Mouse (Mus musculus): ENCODE results near the gene Svs3a.
"Not testable (repeated sequence)": the region's sequence is repeated elsewhere in the genome, so short reads cannot be mapped to it uniquely, and the experiment has no call there.

The Svs3a gene

DNA sequence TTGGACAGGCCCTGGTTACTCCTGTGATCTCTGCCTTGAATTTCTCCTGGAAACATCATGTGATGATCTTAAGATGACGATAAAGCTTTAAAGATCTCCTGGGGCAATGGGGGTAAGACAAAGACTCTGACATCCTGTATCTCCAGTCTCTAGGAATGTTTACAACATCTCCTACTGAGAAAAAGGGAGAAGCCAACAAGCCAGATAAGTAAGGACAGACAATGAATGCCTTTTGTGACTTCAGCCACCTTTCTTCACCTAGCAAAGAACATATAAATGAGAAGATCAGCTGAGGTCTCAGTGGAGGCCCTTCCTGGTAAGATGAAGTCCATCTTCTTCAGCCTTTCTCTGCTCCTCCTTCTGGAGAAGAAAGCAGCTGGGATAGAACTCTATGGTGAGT, at the start of gene Svs3a:
Gene Svs3a, plus strand, starts transcription at position 301 of the 400 bp plus-strand sequence.
- not testable (repeated sequence) for ATAC-seq (ENCODE audit: insufficient number of reproducible peaks, low FRiP score, low TSS enrichment)

DNA sequence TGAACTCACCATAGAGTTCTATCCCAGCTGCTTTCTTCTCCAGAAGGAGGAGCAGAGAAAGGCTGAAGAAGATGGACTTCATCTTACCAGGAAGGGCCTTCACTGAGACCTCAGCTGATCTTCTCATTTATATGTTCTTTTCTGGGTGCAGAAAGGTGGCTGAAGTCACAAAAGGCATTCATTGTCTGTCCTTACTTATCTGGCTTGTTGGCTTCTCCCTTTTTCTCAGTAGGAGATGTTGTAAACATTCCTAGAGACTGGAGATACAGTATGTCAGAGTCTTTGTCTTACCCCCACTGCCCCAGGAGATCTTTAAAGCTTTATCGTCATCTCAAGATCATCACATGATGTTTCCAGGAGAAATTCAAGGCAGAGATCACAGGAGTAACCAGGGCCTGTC, 32.5 kb upstream of the Svs3a start, which contains the start of gene Svs3b:
Gene Svs3b, minus strand, starts transcription at position 101 of the 400 bp plus-strand sequence.
- not testable (repeated sequence) for ATAC-seq (ENCODE audit: insufficient number of reproducible peaks, low FRiP score, low TSS enrichment)

DNA sequence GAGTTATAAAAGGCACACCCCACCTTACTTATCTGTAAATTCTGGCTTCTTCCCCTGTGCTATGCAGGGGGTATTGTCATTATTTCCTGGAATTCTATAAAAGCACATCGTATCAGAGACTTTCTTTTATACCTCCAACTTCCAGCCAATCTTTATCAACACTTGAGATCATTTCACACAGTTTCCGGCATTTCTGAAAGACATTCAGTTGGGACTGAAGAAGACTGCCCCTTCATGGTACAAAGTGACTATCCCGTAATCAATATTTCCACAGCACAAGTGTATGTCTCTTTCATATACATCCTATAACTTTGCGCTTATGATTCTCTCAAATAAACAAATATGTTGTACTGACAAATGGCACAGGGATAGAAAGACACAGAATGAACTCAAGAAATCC, 10.7 kb upstream of the Svs3a start, which contains the start of gene Svs4:
Gene Svs4, minus strand, starts transcription at position 101 of the 400 bp plus-strand sequence.
- ATAC-seq (ENCODE audit: insufficient number of reproducible peaks, low FRiP score, low TSS enrichment): no peak

DNA sequence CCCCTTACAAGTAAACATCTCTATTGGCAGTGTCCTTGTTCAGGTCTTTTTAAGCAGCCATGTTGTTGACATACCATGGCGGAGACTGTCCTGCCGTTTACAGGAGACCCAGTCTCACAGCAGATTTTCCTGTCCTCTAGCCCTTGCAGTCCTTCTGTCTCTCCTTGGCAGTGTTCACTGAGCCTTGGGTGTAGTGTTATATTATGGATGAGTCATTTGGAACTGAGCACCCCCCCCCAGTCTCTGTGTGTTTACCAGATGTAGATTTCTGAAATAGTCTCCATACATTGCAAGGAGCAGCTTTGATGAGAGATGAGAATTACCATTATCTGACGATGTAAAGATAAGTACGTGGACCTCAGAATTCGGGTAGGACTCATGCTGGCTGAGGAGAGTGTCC, 23.5 kb downstream of the Svs3a start:
- no peak for ATAC-seq (ENCODE audit: insufficient number of reproducible peaks, low FRiP score, low TSS enrichment)

DNA sequence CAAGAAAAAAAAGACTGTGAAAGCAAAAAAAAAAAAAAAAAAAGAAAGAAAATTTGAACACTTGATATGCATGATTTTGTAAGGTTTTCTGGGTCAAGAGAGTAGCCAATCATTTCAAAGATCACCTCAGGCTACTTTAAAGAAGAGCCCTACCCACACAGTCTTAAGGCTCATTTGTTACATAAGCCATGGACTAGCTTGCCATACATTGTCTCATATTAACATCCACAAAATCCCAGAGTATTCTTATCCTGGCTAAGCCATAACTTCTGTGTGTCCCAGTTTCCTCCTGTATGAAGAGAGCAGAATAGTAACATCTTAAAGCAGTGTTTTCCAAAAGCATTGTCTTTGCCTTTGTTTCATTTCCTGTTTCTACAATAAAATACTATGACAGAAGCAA, 26.4 kb downstream of the Svs3a start:
- not testable (repeated sequence) for ATAC-seq (ENCODE audit: insufficient number of reproducible peaks, low FRiP score, low TSS enrichment)

DNA sequence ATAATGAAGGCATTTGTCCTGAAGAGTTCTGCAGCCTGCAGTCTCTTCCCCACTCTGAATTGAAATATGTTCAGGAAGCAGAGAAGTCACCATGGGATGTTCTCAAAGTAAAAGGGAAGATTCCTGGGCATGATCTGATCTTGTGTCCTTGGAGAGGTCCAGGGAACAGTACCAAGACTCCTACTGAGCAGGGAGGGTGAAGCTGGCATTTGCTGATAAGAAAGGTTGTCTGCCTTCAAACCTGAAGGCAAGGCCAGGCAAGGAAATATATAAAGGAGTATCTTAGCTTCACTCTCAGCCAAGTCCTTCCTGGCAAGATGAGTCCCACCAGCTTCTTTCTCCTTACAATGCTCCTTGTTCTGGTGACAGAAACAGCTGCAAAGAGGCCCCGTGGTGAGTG, 27.4 kb downstream of the Svs3a start, which contains the start of gene Svs6:
Gene Svs6, plus strand, starts transcription at position 301 of the 400 bp plus-strand sequence.
- ATAC-seq (ENCODE audit: insufficient number of reproducible peaks, low FRiP score, low TSS enrichment): not testable (repeated sequence)

DNA sequence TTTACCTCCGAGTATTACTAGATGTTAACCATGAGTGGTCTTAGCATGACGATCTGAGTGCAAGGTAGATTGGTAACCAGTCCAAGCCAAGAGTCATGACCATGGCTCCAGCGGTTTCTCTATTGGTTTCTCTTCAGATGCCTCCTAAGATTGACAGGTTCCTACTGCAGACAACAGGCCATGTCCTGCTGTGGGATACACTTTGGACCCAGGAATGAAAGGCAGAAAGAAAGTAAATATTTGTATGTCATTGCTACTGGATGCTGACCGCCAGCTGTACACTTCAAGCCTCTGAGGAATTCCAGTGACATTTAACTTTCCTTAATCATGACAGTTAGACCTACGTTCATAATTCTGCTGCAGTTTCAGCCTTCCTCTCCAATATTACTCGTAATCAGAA, 31.9 kb downstream of the Svs3a start:
- no peak for ATAC-seq (ENCODE audit: insufficient number of reproducible peaks, low FRiP score, low TSS enrichment)

DNA sequence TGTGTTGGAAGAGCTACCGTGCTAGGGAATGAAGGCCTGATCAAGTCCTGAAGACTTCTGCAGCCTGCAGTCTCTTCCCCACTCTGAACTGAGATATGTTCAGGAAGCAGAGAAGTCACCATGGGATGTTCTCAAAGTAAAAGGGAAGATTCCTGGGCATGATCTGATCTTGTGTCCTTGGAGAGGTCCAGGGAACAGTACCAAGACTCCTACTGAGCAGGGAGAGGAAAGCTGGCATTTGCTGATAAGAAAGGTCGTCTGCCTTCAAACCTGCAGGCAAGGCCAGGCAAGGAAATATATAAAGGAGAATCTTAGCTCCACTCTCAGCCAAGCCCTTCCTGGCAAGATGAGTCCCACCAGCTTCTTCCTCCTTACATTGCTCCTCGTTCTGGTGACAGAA, 43.4 kb downstream of the Svs3a start, which contains the start of gene Svs5:
Gene Svs5, plus strand, starts transcription at position 301 of the 400 bp plus-strand sequence.
- not testable (repeated sequence) for ATAC-seq (ENCODE audit: insufficient number of reproducible peaks, low FRiP score, low TSS enrichment)
